15 mouse cellular contexts compared by ENCODE assay signal in the genomic region with DNA sequence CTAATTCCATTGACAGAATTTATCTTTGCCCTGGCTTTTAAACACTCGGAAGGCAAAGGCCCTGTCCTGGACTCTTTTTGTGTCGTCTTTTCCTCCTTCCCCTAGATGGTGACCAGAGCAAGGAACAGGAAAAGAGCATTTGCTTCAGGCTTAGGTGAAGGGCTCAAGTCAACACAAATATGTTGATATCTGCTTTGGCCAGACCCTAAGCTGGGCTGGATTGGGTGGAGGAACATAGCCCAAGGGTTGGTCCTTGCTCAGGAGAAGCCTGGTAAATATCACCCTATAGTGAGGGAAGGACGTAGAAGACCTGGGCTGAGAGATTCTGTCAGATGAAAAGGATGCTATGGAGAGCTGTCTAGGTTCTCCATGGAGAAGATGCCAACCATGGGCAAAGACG. TPM values are rescaled to one million over a fixed set of nuclear protein-coding genes. Genes with fewer than 3 reads are reported as not detected.
DNase-seq lines count a peak whose midpoint lies in the region; TF ChIP-seq lines count a peak whose summit lies in the region.
"Had no signal": no experiment of that assay in that cellular context is flagged by ENCODE, and none has a peak within 500 bp of the region (broad histone marks: within the 10 kb centered on the region; RNA-seq: fewer than 3 reads in every experiment).

No protein-coding gene starts in this region.

- H3K27ac ChIP-seq in gastrocnemius, adult 2 months: 0 out of 2 replicates have a peak overlapping the region, but pooled peaks have one; percentile 86

- no peak for TF ChIP-seq CTCF in gastrocnemius, adult 2 months (IDR thresholded peaks at IDR 0.05)

- DNase-seq in gastrocnemius, adult 2 months: no peak
- no peak for DNase-seq in gastrocnemius, adult 18-20 months (ENCODE audit: low spot score)
- peak; percentile 37 for DNase-seq in spleen, adult 12 weeks (ENCODE audit: low spot score)
- no peak for DNase-seq in spleen, postnatal 14 days (ENCODE audit: low spot score in 2 of 2)
- peak; percentile 77 for DNase-seq in liver
- DNase-seq in spleen, postnatal 4 days (ENCODE audit: low spot score in 2 of 2): peak; percentile 47 to 69
- no peak for DNase-seq in kidney, postnatal 25 days
- no peak for DNase-seq in lung, postnatal 14 days
- DNase-seq: cerebellum, adult 11-12 months; heart, adult 18-20 months; kidney, postnatal 10 days; right cerebral cortex, postnatal 14 days; thymus, postnatal 14 days had no signal

- H3K4me3 ChIP-seq in gastrocnemius, adult 2 months: no peak overlapping the region
- H3K4me3 ChIP-seq: megakaryocyte, embryonic 14.5 days had no signal

- intact Hi-C loops in gastrocnemius, adult 2 months (cut with DNase I): no loop called here

RNA-seq across cellular contexts. Expression of a gene that starts 14.7 kb away (rescaled TPM):
- 1 to 10 TPM; 4.0 to 4.7 TPM for total RNA-seq in gastrocnemius, adult 2 months (2021)
- total RNA-seq in gastrocnemius, adult 18-20 months (2021): 1 to 10 TPM; 3.0 to 4.5 TPM

RNA-seq across cellular contexts. Expression of a gene that starts 14.7 kb away (rescaled TPM):
- total RNA-seq in gastrocnemius, adult 2 months (2021): under 1 TPM; 0.28 to 0.46 TPM
- total RNA-seq in gastrocnemius, adult 18-20 months (2021): under 1 TPM; 0.11 to 0.24 TPM
- total RNA-seq: hematopoietic stem cell, adult 5-6 weeks had no signal

RNA-seq across cellular contexts. Expression of a gene that starts 25.2 kb away (rescaled TPM):
- total RNA-seq in gastrocnemius, adult 2 months (2021): 1 to 10 TPM; 2.2 to 2.3 TPM
- total RNA-seq in gastrocnemius, adult 18-20 months (2021): 1 to 10 TPM; 2.2 to 5.7 TPM

RNA-seq across cellular contexts. Expression of a gene that starts 35.8 kb away (rescaled TPM):
- total RNA-seq in gastrocnemius, adult 2 months (2021): 1,000 to 10,000 TPM; 2,168 to 2,432 TPM
- 1,000 to 10,000 TPM; 2,098 to 2,234 TPM for total RNA-seq in gastrocnemius, adult 18-20 months (2021)

Comparison
In these comparisons a context has a peak if more than half of its experiments do, and no peak if none do; other contexts are left out.
1. DNase-seq: peak in spleen, adult 12 weeks (single experiment), liver (single experiment) and spleen, postnatal 4 days (2 of 2); none in gastrocnemius, adult 2 months (single experiment), gastrocnemius, adult 18-20 months (single experiment), spleen, postnatal 14 days (0 of 2), kidney, postnatal 25 days (0 of 2) and lung, postnatal 14 days (single experiment).